Mouse (Mus musculus) subcutaneous adipose tissue, adult 2 months (tissue): ENCODE data around the gene E2f2. TPM values are rescaled to one million over a fixed set of nuclear protein-coding genes. Genes with fewer than 3 reads are reported as not detected.

ENCODE experiments used
- polyA plus RNA-seq: library from polyadenylated mRNA; depleted of rRNA; stranded (reverse); fragments of >200 nt; gene quantifications from 2 replicates; pipeline ENCODE4 v1.2.3, GENCODE M21; 2012; ENCODE audit warnings: low replicate concordance; rRNA removed

E2f2 gene
- polyA plus RNA-seq: 3.5 and 3.9 TPM in 2 replicates

DNA sequence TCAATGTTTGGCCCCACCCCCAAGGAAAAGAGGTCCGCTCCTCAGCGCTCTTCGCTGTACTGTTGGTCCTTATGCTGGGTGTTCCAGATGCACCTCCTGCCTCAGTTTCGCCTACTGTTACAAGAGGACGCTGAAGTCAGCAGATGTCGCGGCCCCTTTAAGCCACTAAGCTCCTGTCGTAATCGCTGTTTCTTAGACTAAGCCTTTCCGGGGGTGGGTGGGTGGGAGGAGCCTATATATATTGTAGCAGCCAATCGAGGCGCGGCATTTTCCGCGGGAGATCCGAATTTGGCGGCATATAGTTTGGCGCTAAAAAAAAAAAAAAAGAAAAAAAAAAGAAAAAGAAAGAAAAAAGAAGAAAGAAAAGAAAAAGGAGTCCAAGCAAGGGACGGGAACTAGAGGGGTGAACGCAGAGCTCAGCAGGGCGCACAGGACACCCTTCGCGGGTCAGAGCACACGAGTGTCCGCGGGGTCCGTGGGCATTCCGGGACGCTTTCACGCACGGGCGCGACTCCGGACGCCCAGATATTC, at the start of gene E2f2:
Gene E2f2 (plus strand): TSS at position 384 of the 531 bp plus-strand sequence.

DNA sequence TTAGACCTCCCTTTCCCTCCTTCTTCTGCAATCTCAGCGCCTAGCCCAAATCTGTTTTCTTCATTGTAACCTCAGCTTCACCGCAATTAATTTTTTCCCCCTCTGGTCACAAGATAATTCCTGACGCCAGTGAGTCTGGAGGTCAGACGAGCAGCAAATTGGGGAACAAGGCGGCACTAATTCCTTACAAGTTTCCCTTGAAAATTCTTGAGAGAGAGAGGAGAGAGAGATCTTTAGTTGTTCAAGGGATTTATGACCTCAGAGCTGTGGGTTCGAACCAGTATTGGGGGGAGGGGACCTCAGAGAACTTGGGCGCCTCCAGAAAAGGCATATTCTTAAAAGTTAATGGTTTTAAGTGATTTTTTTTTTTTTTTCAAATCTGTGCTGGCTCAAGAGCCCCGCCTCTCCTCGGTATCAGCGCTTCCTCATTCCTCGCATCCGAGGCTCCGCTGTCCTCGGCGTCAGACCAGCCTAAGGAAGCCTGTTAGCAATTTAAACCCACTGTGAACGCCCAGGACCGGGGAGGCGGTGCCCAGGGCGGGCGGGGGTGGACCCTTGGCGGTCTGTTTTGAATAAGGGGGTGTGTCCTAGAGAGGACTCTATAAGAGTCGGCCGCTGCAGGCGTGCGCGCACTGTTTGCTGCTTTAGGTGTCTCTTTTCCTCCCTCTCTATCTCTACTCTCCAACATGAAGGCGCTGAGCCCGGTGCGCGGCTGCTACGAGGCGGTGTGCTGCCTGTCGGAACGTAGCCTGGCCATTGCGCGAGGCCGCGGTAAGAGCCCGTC, 28.8 kb upstream of the E2f2 start, which contains the start of gene Id3:
Gene Id3 (plus strand): TSS at position 305 of the 784 bp plus-strand sequence.

DNA sequence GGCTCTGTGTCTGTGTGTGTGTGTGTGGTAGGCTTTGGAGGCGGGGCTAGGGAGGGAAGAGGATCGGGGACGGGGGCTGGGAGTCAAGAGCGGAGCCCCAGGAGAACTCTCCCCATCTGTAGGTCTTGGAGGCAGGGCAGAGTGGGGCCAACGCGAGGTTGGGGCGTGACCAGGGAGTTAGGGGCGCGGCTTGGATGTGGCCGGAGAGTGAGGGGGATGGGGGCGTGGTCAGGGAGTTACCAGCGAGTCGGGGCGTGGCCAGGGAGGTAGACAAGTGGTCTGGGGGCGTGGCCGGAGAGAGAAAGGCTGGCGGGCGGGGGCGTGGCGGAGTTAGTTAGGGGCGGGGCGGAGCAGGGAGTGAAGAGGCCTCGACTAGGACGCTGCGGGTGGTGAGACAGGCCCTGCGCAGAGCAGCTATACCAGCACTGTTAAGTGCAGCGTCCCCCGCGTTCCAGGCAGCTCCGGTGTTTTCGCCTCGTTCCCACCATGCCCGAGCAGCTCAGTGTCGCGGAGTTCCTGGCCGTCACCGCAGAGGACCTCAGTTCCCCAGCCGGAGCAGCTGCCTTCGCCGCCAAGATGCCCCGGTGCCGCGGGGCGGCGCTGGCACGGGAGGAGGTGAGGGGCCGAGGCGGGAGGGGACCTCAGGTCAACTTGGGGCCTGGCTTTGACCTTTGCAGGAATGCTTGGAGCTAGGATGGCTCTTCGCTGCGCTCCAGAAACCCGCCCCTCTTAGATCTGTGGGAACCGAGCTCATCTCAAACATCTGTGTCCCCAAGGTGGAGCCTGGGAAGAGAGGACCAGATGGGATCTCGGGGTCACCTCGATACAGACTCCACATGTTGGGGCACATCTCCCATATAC, 34.1 kb downstream of the E2f2 start, which contains the start of gene Asap3:
Gene Asap3 (plus strand): TSS at position 333 of the 861 bp plus-strand sequence.

Other genes with a start within 250 kb of the E2f2 start
- 60.7 and 66.8 TPM in 2 replicates for gene Hmgcl, start 225.9 kb upstream of the E2f2 start, polyA plus RNA-seq
- gene Gale, start 208.7 kb upstream of the E2f2 start, polyA plus RNA-seq: 57.0 and 108 TPM in 2 replicates
- gene Lypla2, start 199.8 kb upstream of the E2f2 start, polyA plus RNA-seq: 85.5 and 106 TPM in 2 replicates
- 29.8 and 33.2 TPM in 2 replicates for gene Pithd1, start 185.1 kb upstream of the E2f2 start, polyA plus RNA-seq
- gene Eloa, start 150.6 kb upstream of the E2f2 start, polyA plus RNA-seq: 19.0 and 25.7 TPM in 2 replicates
- 315 and 453 TPM in 2 replicates for gene Rpl11, start 119.0 kb upstream of the E2f2 start, polyA plus RNA-seq
- gene Id3, start 28.9 kb upstream of the E2f2 start, polyA plus RNA-seq: 273 and 327 TPM in 2 replicates
- gene Asap3, start 34.0 kb downstream of the E2f2 start, polyA plus RNA-seq: 8.9 and 12.2 TPM in 2 replicates
- 2.8 and 2.9 TPM in 2 replicates for gene Tcea3, start 75.3 kb downstream of the E2f2 start, polyA plus RNA-seq
- gene Zfp46, start 112.3 kb downstream of the E2f2 start, polyA plus RNA-seq: 22.3 and 27.7 TPM in 2 replicates
- gene Hnrnpr, start 138.5 kb downstream of the E2f2 start, polyA plus RNA-seq: 9.9 and 21.0 TPM in 2 replicates